Mouse (Mus musculus): ENCODE measurements around the gene Rarb.

DNA sequence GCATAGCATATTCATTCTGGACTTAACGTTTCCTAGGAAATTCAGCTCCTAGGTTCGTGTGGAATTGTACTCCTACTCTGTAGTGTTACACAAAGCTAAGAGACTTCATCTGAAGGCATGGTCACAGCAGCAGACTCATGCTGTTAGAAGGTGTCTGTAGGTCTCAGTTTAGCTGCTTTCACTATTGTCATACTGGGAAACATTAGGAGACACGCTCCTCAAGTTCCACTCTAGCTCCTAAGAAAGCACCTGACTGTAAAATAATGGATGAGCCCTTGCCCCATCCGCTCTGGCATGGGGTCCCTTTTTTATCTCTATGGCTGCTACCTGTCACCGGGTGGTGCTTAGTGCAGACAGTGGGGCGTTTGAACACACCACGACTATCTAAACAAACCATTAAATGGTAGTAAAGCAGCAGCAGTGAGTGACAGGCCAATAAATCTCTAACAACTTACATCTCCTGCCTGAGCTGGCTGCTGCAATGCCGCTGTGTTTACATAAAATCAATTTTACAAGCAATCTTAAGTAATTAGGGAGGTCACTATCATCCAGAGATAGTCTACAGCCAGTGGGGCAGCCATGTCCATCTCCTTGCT is 214.4 kb downstream of the Rarb start:
- TF ChIP-seq POLR2A (IDR thresholded peaks at IDR 0.05; ENCODE audit: low read depth, low read length) (no peak), CTCF (IDR thresholded peaks at IDR 0.05; ENCODE audit: extremely low read depth, insufficient read depth, insufficient read length, insufficient replicate concordance) (no peak)

All from spleen, adult 2 months (tissue).